Mouse (Mus musculus): ENCODE results near the gene Mcrip2. TPM values are rescaled to one million over a fixed set of nuclear protein-coding genes. Genes with fewer than 3 reads are reported as not detected.

Gene Mcrip2
- polyA plus RNA-seq, 1 experiment from 2014 or later = 49.4 TPM

GRCm38 (mm10) chr17:25861704-25862612 is 6.6 kb downstream of the Mcrip2 start:
- no peaks in the 10 kb centered on the region for H3K9me3 ChIP-seq (replicated peaks; ENCODE audit: control insufficient read depth, low read length)
- H3K27me3 ChIP-seq (ENCODE audit: control insufficient read depth, insufficient read depth, low read length) = no peaks in the 10 kb centered on the region
- H3K9ac ChIP-seq (ENCODE audit: low read length) = peak overlapping the region; percentile 90
- ATAC-seq (ENCODE audit: insufficient read depth, low FRiP score) = no peak
- H3K27ac ChIP-seq (ENCODE audit: low read length) = peak overlapping the region; percentile 75
- 0 out of 2 replicates have a peak, but pooled peaks cover 3% of the 10 kb centered on the region for H3K36me3 ChIP-seq (ENCODE audit: control insufficient read depth, insufficient read depth, low read length)
- 10% methylated on average over 6 of the region's 6 CpGs for WGBS
- peak overlapping the region; percentile 96 for H3K4me2 ChIP-seq (ENCODE audit: low read depth, low read length)
- peaks cover 14% of the 10 kb centered on the region for H3K4me1 ChIP-seq (ENCODE audit: control insufficient read depth, insufficient read depth, low read length)
- H3K4me3 ChIP-seq (replicated peaks; ENCODE audit: low read length) = peak overlapping the region; percentile 82

- Histone ChIP-seq H3K27ac (ENCODE audit: low read length) (peak within 1 kb of the TSS; percentile 75), H3K9ac (ENCODE audit: low read length) (peak within 1 kb of the TSS; percentile 90), H3K36me3 (ENCODE audit: control insufficient read depth, insufficient read depth, low read length) (0 out of 2 replicates have a peak, but pooled peaks cover 3% of the 10 kb centered on the region), H3K4me3 (replicated peaks; ENCODE audit: low read length) (peak within 1 kb of the TSS; percentile 82), H3K9me3 (replicated peaks; ENCODE audit: control insufficient read depth, low read length) (no peaks in the 10 kb centered on the region), H3K4me2 (ENCODE audit: low read depth, low read length) (peak within 1 kb of the TSS; percentile 96), H3K4me1 (ENCODE audit: control insufficient read depth, insufficient read depth, low read length) (peaks cover 14% of the 10 kb centered on the region), H3K27me3 (ENCODE audit: control insufficient read depth, insufficient read depth, low read length) (no peaks in the 10 kb centered on the region)
- peak; percentile 94 for ATAC-seq (ENCODE audit: insufficient read depth, low FRiP score)
- 2% methylated on average over 65 of the region's 65 CpGs for WGBS
Measured at GRCm38 (mm10) chr17:25860832-25861703, 7.5 kb downstream of the Mcrip2 start, which contains the start of gene Wdr90. TSS of gene Wdr90 (minus strand) at chr17:25861501.

- Histone ChIP-seq H3K27me3 (ENCODE audit: control insufficient read depth, insufficient read depth, low read length) (no peaks in the 10 kb centered on the region), H3K9ac (ENCODE audit: low read length) (peak overlapping the region; percentile 90), H3K4me3 (replicated peaks; ENCODE audit: low read length) (peak overlapping the region; percentile 82; the same call in 1 of the 2 replicates), H3K27ac (ENCODE audit: low read length) (no peak overlapping the region), H3K4me2 (ENCODE audit: low read depth, low read length) (peak overlapping the region; percentile 96), H3K9me3 (replicated peaks; ENCODE audit: control insufficient read depth, low read length) (no peaks in the 10 kb centered on the region), H3K36me3 (ENCODE audit: control insufficient read depth, insufficient read depth, low read length) (0 out of 2 replicates have a peak, but pooled peaks cover 3% of the 10 kb centered on the region), H3K4me1 (ENCODE audit: control insufficient read depth, insufficient read depth, low read length) (peaks cover 14% of the 10 kb centered on the region)
- WGBS = 86% methylated on average over 6 of the region's 6 CpGs
- ATAC-seq (ENCODE audit: insufficient read depth, low FRiP score) = no peak
Measured at GRCm38 (mm10) chr17:25860229-25860628, 8.3 kb downstream of the Mcrip2 start.

GRCm38 (mm10) chr17:25844396-25844901 is 24.1 kb downstream of the Mcrip2 start, which contains the start of gene Rhot2:
TSS of gene Rhot2 (minus strand) at chr17:25844851.
- peak; percentile 96 for ATAC-seq (ENCODE audit: insufficient read depth, low FRiP score)
- H3K36me3 ChIP-seq (ENCODE audit: control insufficient read depth, insufficient read depth, low read length) = peaks cover 17% of the 10 kb centered on the region
- H3K4me3 ChIP-seq (replicated peaks; ENCODE audit: low read length) = peak within 1 kb of the TSS; percentile 89
- no peaks in the 10 kb centered on the region for H3K9me3 ChIP-seq (replicated peaks; ENCODE audit: control insufficient read depth, low read length)
- peaks cover 16% of the 10 kb centered on the region for H3K4me1 ChIP-seq (ENCODE audit: control insufficient read depth, insufficient read depth, low read length)
- H3K27ac ChIP-seq (ENCODE audit: low read length) = peak within 1 kb of the TSS; percentile 89
- H3K9ac ChIP-seq (ENCODE audit: low read length) = peak within 1 kb of the TSS; percentile 96
- H3K4me2 ChIP-seq (ENCODE audit: low read depth, low read length) = peak within 1 kb of the TSS; percentile 79
- no peaks in the 10 kb centered on the region for H3K27me3 ChIP-seq (ENCODE audit: control insufficient read depth, insufficient read depth, low read length)
- 1% methylated on average over 21 of the region's 21 CpGs for WGBS

GRCm38 (mm10) chr17:25843636-25844395 is 24.7 kb downstream of the Mcrip2 start:
- ATAC-seq (ENCODE audit: insufficient read depth, low FRiP score) = no peak
- Histone ChIP-seq H3K9me3 (replicated peaks; ENCODE audit: control insufficient read depth, low read length) (no peaks in the 10 kb centered on the region), H3K4me3 (replicated peaks; ENCODE audit: low read length) (peak overlapping the region; percentile 89), H3K27ac (ENCODE audit: low read length) (peak overlapping the region; percentile 89), H3K4me1 (ENCODE audit: control insufficient read depth, insufficient read depth, low read length) (peaks cover 16% of the 10 kb centered on the region), H3K36me3 (ENCODE audit: control insufficient read depth, insufficient read depth, low read length) (peaks cover 23% of the 10 kb centered on the region), H3K9ac (ENCODE audit: low read length) (peak overlapping the region; percentile 96), H3K4me2 (ENCODE audit: low read depth, low read length) (peak overlapping the region; percentile 79), H3K27me3 (ENCODE audit: control insufficient read depth, insufficient read depth, low read length) (no peaks in the 10 kb centered on the region)
- 2% methylated on average over 38 of the region's 38 CpGs for WGBS

- 89% methylated on average over 4 of the region's 4 CpGs for WGBS
- H3K9ac ChIP-seq (ENCODE audit: low read length) = peak overlapping the region; percentile 96
- no peak for ATAC-seq (ENCODE audit: insufficient read depth, low FRiP score)
Measured at GRCm38 (mm10) chr17:25843122-25843521, 25.4 kb downstream of the Mcrip2 start.

GRCm38 (mm10) chr17:25842509-25842908 is 26.1 kb downstream of the Mcrip2 start:
- no peaks in the 10 kb centered on the region for H3K9me3 ChIP-seq (replicated peaks; ENCODE audit: control insufficient read depth, low read length)
- H3K4me1 ChIP-seq (ENCODE audit: control insufficient read depth, insufficient read depth, low read length) = peaks cover 16% of the 10 kb centered on the region
- 85% methylated on average over 3 of the region's 3 CpGs for WGBS
- H3K27ac ChIP-seq (ENCODE audit: low read length) = no peak overlapping the region
- no peak overlapping the region for H3K9ac ChIP-seq (ENCODE audit: low read length)
- no peak overlapping the region for H3K4me2 ChIP-seq (ENCODE audit: low read depth, low read length)
- H3K4me3 ChIP-seq (replicated peaks; ENCODE audit: low read length) = no peak overlapping the region
- no peaks in the 10 kb centered on the region for H3K27me3 ChIP-seq (ENCODE audit: control insufficient read depth, insufficient read depth, low read length)
- peaks cover 25% of the 10 kb centered on the region for H3K36me3 ChIP-seq (ENCODE audit: control insufficient read depth, insufficient read depth, low read length)
- no peak for ATAC-seq (ENCODE audit: insufficient read depth, low FRiP score)

More at GRCm38 (mm10) chr17:25843122-25843521, 25.4 kb downstream of the Mcrip2 start:
- Histone ChIP-seq H3K4me3 (replicated peaks; ENCODE audit: low read length) (peak overlapping the region; percentile 89), H3K36me3 (ENCODE audit: control insufficient read depth, insufficient read depth, low read length) (peaks cover 25% of the 10 kb centered on the region), H3K9me3 (replicated peaks; ENCODE audit: control insufficient read depth, low read length) (no peaks in the 10 kb centered on the region), H3K27me3 (ENCODE audit: control insufficient read depth, insufficient read depth, low read length) (no peaks in the 10 kb centered on the region), H3K27ac (ENCODE audit: low read length) (no peak overlapping the region), H3K4me2 (ENCODE audit: low read depth, low read length) (peak overlapping the region; percentile 79), H3K4me1 (ENCODE audit: control insufficient read depth, insufficient read depth, low read length) (peaks cover 16% of the 10 kb centered on the region)

Data from stomach, embryonic 16.5 days (tissue).